Mouse (Mus musculus): Measurements from ENCODE around the gene Fam185a.

- TF ChIP-seq POLR2A (IDR thresholded peaks at IDR 0.05; ENCODE audit: insufficient read depth, low read depth, low read length) = no peak
- TF ChIP-seq CTCF (IDR thresholded peaks at IDR 0.05) = no peak
- no peak for TF ChIP-seq EP300 (IDR thresholded peaks at IDR 0.05; ENCODE audit: insufficient read depth, low read depth, low read length)
Observed at GRCm38 (mm10) chr5:21498490-21498889, 73.7 kb downstream of the Fam185a start.
